Mouse (Mus musculus) ES-E14 (cell line): ENCODE results near the gene Atl3. TPM values are rescaled to one million over a fixed set of nuclear protein-coding genes. Genes with fewer than 3 reads are reported as not detected.
"Not testable (repeated sequence)": the region's sequence is repeated elsewhere in the genome, so short reads cannot be mapped to it uniquely, and the experiment has no call there.

Source experiments
- DNase-seq: peaks from one replicate; pipeline ENCODE4 v3.0.0-alpha.2; 2013; ENCODE audit warnings: low read depth, low spot score
- H3K27ac ChIP-seq: 2 replicates; pipeline ENCODE4 v1.5.1; 2012; ENCODE audit warnings: low read depth, mild to moderate bottlenecking, low read length, moderate library complexity, mixed read lengths; ENCODE audit not compliant: poor library complexity, insufficient read depth, severe bottlenecking
- H3K36me3 ChIP-seq: 2 replicates; pipeline ENCODE4 v1.6.1; 2012; ENCODE audit warnings: mild to moderate bottlenecking, low read length, moderate library complexity, mixed read lengths; ENCODE audit not compliant: control insufficient read depth, poor library complexity, insufficient read depth, severe bottlenecking
- H3K4me1 ChIP-seq, 2 experiments: fragments of 150-350 bp in 1 of 2; sonication (generic) in 1 of 2; 2 replicates each; pipeline ENCODE4 v1.6.1; 2012; ENCODE audit warnings: low read length in 2 of 2, mild to moderate bottlenecking in 1 of 2, mixed read lengths in 1 of 2; ENCODE audit not compliant: control insufficient read depth in 2 of 2, insufficient read depth in 2 of 2, poor library complexity in 1 of 2
- H3K4me3 ChIP-seq, 2 experiments: fragments of 150-350 bp in 1 of 2; sonication (generic) in 1 of 2; 2 replicates each; pipeline ENCODE4 v1.5.1; 2012; ENCODE audit warnings: low read length in 2 of 2, low read depth in 1 of 2, mild to moderate bottlenecking in 1 of 2, mixed read lengths in 1 of 2; ENCODE audit not compliant: insufficient read depth in 1 of 2, poor library complexity in 1 of 2, severe bottlenecking in 1 of 2
- H3K9ac ChIP-seq: 2 replicates; pipeline ENCODE4 v1.6.1; 2012; ENCODE audit warnings: low read depth, mild to moderate bottlenecking, low read length, mixed read lengths; ENCODE audit not compliant: poor library complexity, insufficient read depth, severe bottlenecking
- H3K9me3 ChIP-seq: fragments of 150-350 bp; sonication (generic); 2 replicates; pipeline ENCODE4 v1.6.1; 2012; ENCODE audit warnings: low read depth, mild to moderate bottlenecking, low read length; ENCODE audit not compliant: control insufficient read depth, insufficient read depth
- CHD2 ChIP-seq: IDR thresholded peaks from 2 replicates; pipeline ENCODE4 v1.6.1; 2014; ENCODE audit warnings: mild to moderate bottlenecking, low read depth, low read length, inconsistent platforms
- HCFC1 ChIP-seq: IDR thresholded peaks from 2 replicates; pipeline ENCODE4 v1.6.1; 2012; ENCODE audit warnings: low read length, inconsistent platforms, borderline replicate concordance; ENCODE audit not compliant: insufficient read depth
- MAFK ChIP-seq: IDR thresholded peaks from 2 replicates; pipeline ENCODE4 v1.6.1; 2014; ENCODE audit warnings: mild to moderate bottlenecking, low read depth, low read length, inconsistent platforms; ENCODE audit not compliant: insufficient read depth
- ZC3H11A ChIP-seq: IDR thresholded peaks from 2 replicates; pipeline ENCODE4 v1.6.1; 2012; ENCODE audit warnings: low read depth, mild to moderate bottlenecking, inconsistent platforms, low read length, borderline replicate concordance
- ZNF384 ChIP-seq: IDR thresholded peaks from 2 replicates; pipeline ENCODE4 v1.6.1; 2012; ENCODE audit warnings: low read depth, low read length, inconsistent platforms
- in situ Hi-C, 2 experiments: fragments of 600-800 bp; cut with MboI; formaldehyde crosslinking; loops; one replicate each; pipeline ENCODE4 v1.15.1; 2025; ENCODE audit warnings: low sequenced_read_pairs in 2 of 2, inconsistent platforms in 1 of 2; ENCODE audit not compliant: unreplicated experiment in 2 of 2
- total RNA-seq: library from RNA; depleted of rRNA; stranded (reverse); fragments of 300-350 nt; gene quantifications from 2 replicates; pipeline ENCODE4 v1.2.3, GENCODE M21; 2012

Gene Atl3
- total RNA-seq, 1 experiment, result 26.6 TPM

GRCm38 (mm10) chr19:7495221-7496038 lies 1.6 kb downstream of the Atl3 start:
- Histone ChIP-seq H3K9me3 (no peaks in the 10 kb centered on the region), H3K36me3 (no peaks in the 10 kb centered on the region), H3K4me1 (no peaks in the 10 kb centered on the region), H3K9ac (peak overlapping the region; percentile 38; the same call in 1 of the 2 replicates), H3K27ac (no peak overlapping the region; the same call in 1 of the 2 replicates), H3K4me3 (peak overlapping the region; percentile 84 to 87)
- in situ Hi-C loops, result no loop called here
- DNase-seq, result no peak
- TF ChIP-seq ZNF384, result peak; percentile 74
- no peak for TF ChIP-seq MAFK

DNA sequence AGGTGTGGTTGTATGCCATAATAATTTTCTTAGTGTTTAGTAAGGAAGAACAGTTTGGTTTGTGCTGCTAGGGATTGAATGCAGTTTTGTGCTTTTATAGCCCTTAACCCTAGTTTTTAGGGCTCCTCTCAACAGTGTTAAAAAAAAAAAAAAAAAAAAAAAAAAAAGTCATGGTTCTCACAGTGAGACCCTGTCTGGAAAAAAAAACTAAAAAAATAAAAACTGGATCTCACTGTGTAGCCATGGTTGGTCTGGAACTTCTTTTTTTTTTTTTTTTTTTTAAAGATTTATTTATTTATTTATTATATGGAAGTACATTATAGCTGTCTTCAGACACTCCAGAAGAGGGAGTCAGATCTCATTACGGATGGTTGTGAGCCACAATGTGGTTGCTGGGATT lies 2.2 kb downstream of the Atl3 start:
- H3K9ac ChIP-seq, DNase-seq, in situ Hi-C loops, H3K36me3 ChIP-seq, H3K9me3 ChIP-seq, H3K27ac ChIP-seq, H3K4me1 ChIP-seq: not testable (repeated sequence)
- H3K4me3 ChIP-seq, result peak overlapping the region in 1 of 2 experiments; percentile 84; a peak in 1 of 4 replicates
- peak; percentile 83 for TF ChIP-seq ZNF384

DNA sequence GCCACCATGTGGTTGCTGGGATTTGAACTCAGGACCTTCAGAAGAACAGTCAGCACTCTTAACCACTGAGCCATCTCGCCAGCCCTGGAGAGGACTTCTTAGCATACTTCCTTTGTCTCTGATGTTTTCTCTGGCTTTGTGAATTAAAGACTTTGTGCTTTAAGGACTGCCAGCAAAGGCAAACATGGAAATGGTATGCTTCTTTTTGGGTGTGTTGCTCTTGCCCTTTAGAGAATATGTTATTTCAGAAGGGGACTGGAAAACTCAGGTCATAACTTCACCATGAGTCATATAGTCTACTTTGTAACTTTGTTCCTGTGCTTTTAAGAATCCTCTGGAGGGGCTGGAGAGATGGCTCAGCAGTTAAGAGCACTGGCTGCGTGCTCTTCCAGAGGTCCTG lies 5.0 kb downstream of the Atl3 start:
- Histone ChIP-seq H3K4me1 (no peaks in the 10 kb centered on the region), H3K9me3 (no peaks in the 10 kb centered on the region), H3K27ac (no peak overlapping the region), H3K36me3 (peaks cover 2% of the 10 kb centered on the region; the same call in 1 of the 2 replicates), H3K9ac (no peak overlapping the region), H3K4me3 (no peak overlapping the region)
- TF ChIP-seq CHD2 (no peak), ZNF384 (no peak), HCFC1 (no peak), ZC3H11A (no peak), MAFK (no peak)
- in situ Hi-C loops, result no loop called here
- DNase-seq, result no peak

DNA sequence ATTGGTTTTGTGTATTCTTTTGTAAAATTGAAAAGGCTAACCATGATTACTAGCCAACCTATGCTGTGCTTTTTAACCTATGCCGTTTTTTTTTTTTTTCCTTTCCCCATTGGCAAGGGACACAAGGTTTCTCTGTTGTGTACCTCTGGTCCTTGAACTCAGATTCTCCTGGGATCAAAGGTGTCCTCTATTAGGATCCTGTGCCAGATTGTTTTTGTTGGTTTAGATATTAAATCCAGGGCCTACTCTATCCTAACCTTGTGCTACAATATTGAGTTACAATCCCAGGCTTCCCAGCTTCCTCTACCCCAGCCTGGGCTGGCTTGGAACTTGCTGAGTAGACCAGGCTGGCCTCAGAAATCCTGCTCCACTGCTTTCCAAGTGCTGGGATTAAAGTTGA lies 6.9 kb downstream of the Atl3 start:
- Histone ChIP-seq H3K36me3 (peaks cover 2% of the 10 kb centered on the region; the same call in 1 of the 2 replicates), H3K4me3 (no peak overlapping the region), H3K27ac (no peak overlapping the region), H3K9me3 (no peaks in the 10 kb centered on the region), H3K9ac (no peak overlapping the region), H3K4me1 (no peaks in the 10 kb centered on the region)
- in situ Hi-C loops, result no loop called here
- no peak for DNase-seq
- TF ChIP-seq CHD2 (no peak), HCFC1 (no peak), ZNF384 (no peak), MAFK (no peak), ZC3H11A (no peak)

- DNase-seq, result no peak
- in situ Hi-C loops, result no loop called here
- H3K9me3 ChIP-seq, result no peaks in the 10 kb centered on the region
- H3K4me1 ChIP-seq, result no peaks in the 10 kb centered on the region
- H3K27ac ChIP-seq, result no peak overlapping the region
- H3K9ac ChIP-seq, result no peak overlapping the region
- no peak for TF ChIP-seq MAFK
- TF ChIP-seq ZC3H11A, result no peak
- no peak for TF ChIP-seq ZNF384
- no peak for TF ChIP-seq HCFC1
- no peak for TF ChIP-seq CHD2
- no peak overlapping the region for H3K4me3 ChIP-seq
- H3K36me3 ChIP-seq, result peaks cover 2% of the 10 kb centered on the region; the same call in 1 of the 2 replicates
Observed at GRCm38 (mm10) chr19:7502432-7502831, 8.6 kb downstream of the Atl3 start.
